Mouse (Mus musculus) T-helper 2 cell (primary cell): Measurements from ENCODE around the gene Rccd1.

Experiments used
- in situ Hi-C: fragments of 300-600 bp; cut with MboI, MseI; formaldehyde crosslinking; loops from one replicate; pipeline ENCODE4 v1.15.1; 2025; ENCODE audit warnings: high pct_unique_total_duplicates

Rccd1 gene

GRCm38 (mm10) chr7:80301522-80301921, 22.7 kb downstream of the Rccd1 start:
- in situ Hi-C loops, result loop anchor here (25.0 kb wide), 1 partner anchor 839 kb away; the partner anchor contains the start of gene Polg

GRCm38 (mm10) chr7:80299568-80299967, 24.7 kb downstream of the Rccd1 start:
- in situ Hi-C loops, result no loop called here

- in situ Hi-C loops, result no loop called here
These were observed 25.5 kb downstream of the Rccd1 start for GRCm38 (mm10) chr7:80298754-80299153.

GRCm38 (mm10) chr7:80297041-80297440, 27.2 kb downstream of the Rccd1 start:
- in situ Hi-C loops, result no loop called here

- in situ Hi-C loops, result no loop called here
These were observed 27.8 kb downstream of the Rccd1 start for GRCm38 (mm10) chr7:80296462-80296861.

- in situ Hi-C loops, result no loop called here
These were observed 29.2 kb downstream of the Rccd1 start for GRCm38 (mm10) chr7:80294764-80295648.

- in situ Hi-C loops, result no loop called here
These were observed 30.0 kb downstream of the Rccd1 start, which contains the start of gene Prc1 for GRCm38 (mm10) chr7:80294062-80294763. Gene Prc1, plus strand, starts transcription at chr7:80294450.

GRCm38 (mm10) chr7:80287736-80288135, 36.5 kb downstream of the Rccd1 start:
- in situ Hi-C loops, result no loop called here

GRCm38 (mm10) chr7:80285725-80286124, 38.5 kb downstream of the Rccd1 start:
- in situ Hi-C loops, result no loop called here

- in situ Hi-C loops, result no loop called here
These were observed 39.9 kb downstream of the Rccd1 start for GRCm38 (mm10) chr7:80284391-80284790.

GRCm38 (mm10) chr7:80283226-80283918, 40.9 kb downstream of the Rccd1 start:
- in situ Hi-C loops, result no loop called here

GRCm38 (mm10) chr7:80281646-80282045, 42.6 kb downstream of the Rccd1 start:
- in situ Hi-C loops, result no loop called here

GRCm38 (mm10) chr7:80280998-80281397, 43.3 kb downstream of the Rccd1 start:
- in situ Hi-C loops, result no loop called here

- in situ Hi-C loops, result no loop called here
These were observed 44.2 kb downstream of the Rccd1 start for GRCm38 (mm10) chr7:80280032-80280431.

GRCm38 (mm10) chr7:80276374-80276773, 47.9 kb downstream of the Rccd1 start:
- in situ Hi-C loops, result no loop called here

- in situ Hi-C loops, result no loop called here
These were observed 50.8 kb downstream of the Rccd1 start for GRCm38 (mm10) chr7:80273456-80273855.

GRCm38 (mm10) chr7:80269751-80270255, 54.5 kb downstream of the Rccd1 start:
- in situ Hi-C loops, result no loop called here

- in situ Hi-C loops, result no loop called here
These were observed 55.1 kb downstream of the Rccd1 start, which contains the start of gene Vps33b for GRCm38 (mm10) chr7:80268897-80269750. Gene Vps33b, plus strand, starts transcription at chr7:80269649.

- in situ Hi-C loops, result no loop called here
These were observed 56.5 kb downstream of the Rccd1 start for GRCm38 (mm10) chr7:80267764-80268163.

GRCm38 (mm10) chr7:80264606-80265005, 59.6 kb downstream of the Rccd1 start:
- in situ Hi-C loops, result no loop called here
